Mouse (Mus musculus) small intestine, adult 2 months (tissue): ENCODE measurements at regions not wholly inside any gene's neighbourhood (a gene's known extent, or its start where the extent isn't known, plus 50 kb on each side); places are given as distances from the start of the nearest gene placed in this dataset.

ENCODE experiments used
- CTCF ChIP-seq: fragments of 200-500 bp; IDR thresholded peaks from 2 replicates; pipeline ENCODE4 v1.5.1; 2012; ENCODE audit warnings: low read depth, mild to moderate bottlenecking, control low read depth, inconsistent platforms, low read length, moderate library complexity, mixed read lengths; ENCODE audit not compliant: insufficient replicate concordance, insufficient read length; ENCODE audit errors: extremely low read depth
- POLR2A ChIP-seq: fragments of 200-500 bp; IDR thresholded peaks from 2 replicates; pipeline ENCODE4 v1.6.1; 2012; ENCODE audit warnings: low read depth, mild to moderate bottlenecking, control low read depth, inconsistent platforms, low read length, moderate library complexity

GRCm38 (mm10) chr13:69384767-69385166, 148.8 kb upstream of the Nsun2 start:
- TF ChIP-seq CTCF: no peak
- TF ChIP-seq POLR2A: no peak
